Comparison of ENCODE assay signal across 12 mouse cellular contexts in genomic region chr3:96855833-96856232, GRCm38 (mm10). TPM values are rescaled to one million over a fixed set of nuclear protein-coding genes. Genes with fewer than 3 reads are reported as not detected.
"Had no signal": no experiment of that assay in that cellular context is flagged by ENCODE, and none has a peak within 500 bp of the region (broad histone marks: within the 10 kb centered on the region; RNA-seq: fewer than 3 reads in every experiment).

No protein-coding gene starts in this region.

- DNase-seq: liver, postnatal 0 days; lung, adult 2 months; lung, postnatal 14 days; lung, postnatal 36 days; right cerebral cortex, postnatal 14 days; thymus, adult 2 months; thymus, postnatal 25 days; thymus, postnatal 4 days had no signal

RNA-seq across cellular contexts. Expression of gene Cd160, which starts 26.7 kb away (rescaled TPM):
- total RNA-seq: midbrain, postnatal 0 days had no signal

RNA-seq across cellular contexts. Expression of gene Pdzk1, which starts 26.7 kb away (rescaled TPM):
- total RNA-seq: megakaryocyte progenitor cell, adult 5-6 weeks; monocyte, adult 5-6 weeks had no signal

RNA-seq across cellular contexts. Expression of gene Gja5, which starts 48.7 kb away (rescaled TPM):
- total RNA-seq: megakaryocyte progenitor cell, adult 5-6 weeks; monocyte, adult 5-6 weeks; neutrophil, adult 5-6 weeks had no signal
